Mouse (Mus musculus) heart, embryonic 13.5 days (tissue): ENCODE results near the gene Sptlc2. TPM values are rescaled to one million over a fixed set of nuclear protein-coding genes. Genes with fewer than 3 reads are reported as not detected.

Experiments
- ATAC-seq: fragments of 200-750 bp; cut with Nextera tagmentation; 2 replicates; pipeline ENCODE4 v1.8.0; 2017; ENCODE audit warnings: moderate TSS enrichment; ENCODE audit not compliant: insufficient number of reproducible peaks, low FRiP score, low TSS enrichment; ENCODE audit errors: extremely low read depth
- H3K27ac ChIP-seq: fragments of 300-500 bp; sonication (generic); replicated peaks from 2 replicates; pipeline ENCODE4 v1.5.1; 2015; ENCODE audit warnings: moderate library complexity, mild to moderate bottlenecking, inconsistent platforms
- H3K27me3 ChIP-seq: fragments of 300-500 bp; sonication (generic); replicated peaks from 2 replicates; pipeline ENCODE4 v1.6.1; 2015; ENCODE audit warnings: mild to moderate bottlenecking, inconsistent platforms
- H3K36me3 ChIP-seq: fragments of 300-500 bp; sonication (generic); 2 replicates; pipeline ENCODE4 v1.6.1; 2015; ENCODE audit warnings: mild to moderate bottlenecking, inconsistent platforms
- H3K4me1 ChIP-seq: fragments of 300-500 bp; sonication (generic); 2 replicates; pipeline ENCODE4 v1.6.1; 2015; ENCODE audit warnings: inconsistent platforms
- H3K4me2 ChIP-seq: fragments of 300-500 bp; sonication (generic); 2 replicates; pipeline ENCODE4 v1.6.1; 2015; ENCODE audit warnings: inconsistent platforms, mild to moderate bottlenecking, moderate library complexity
- H3K4me3 ChIP-seq: fragments of 300-500 bp; sonication (generic); 2 replicates; pipeline ENCODE4 v1.5.1; 2015; ENCODE audit warnings: moderate library complexity, mild to moderate bottlenecking, inconsistent platforms
- H3K9ac ChIP-seq: fragments of 300-500 bp; sonication (generic); 2 replicates; pipeline ENCODE4 v1.6.1; 2015; ENCODE audit warnings: inconsistent platforms, mild to moderate bottlenecking, moderate library complexity
- H3K9me3 ChIP-seq: fragments of 300-500 bp; sonication (generic); 2 replicates; pipeline ENCODE4 v1.6.1; 2016; ENCODE audit warnings: inconsistent platforms
- WGBS: fragments of 180-500 bp; shearing (Covaris S2); methylation state at CpG from one replicate; pipeline ENCODE4 v1.1.7; 2015; ENCODE audit warnings: mixed read lengths; 5-methylcytosine and 5-hydroxymethylcytosine counted together
- polyA plus RNA-seq: library from polyadenylated mRNA; unstranded; fragments of >200 nt; fragmentation: Nextera tagmentation; extraction: Ambion mirVana; gene quantifications from 2 replicates; pipeline ENCODE4 v1.2.1, GENCODE M21; 2015

Gene Sptlc2
- polyA plus RNA-seq, 1 experiment from 2014 or later, result 64.2 TPM

GRCm38 (mm10) chr12:87365676-87366075 is 22.5 kb downstream of the Sptlc2 start:
- H3K36me3 ChIP-seq, result peaks cover 38% of the 10 kb centered on the region
- no peak overlapping the region for H3K27ac ChIP-seq
- 80% methylated on average over 9 of the region's 9 CpGs for WGBS
- no peak overlapping the region for H3K4me2 ChIP-seq
- H3K9me3 ChIP-seq, result no peaks in the 10 kb centered on the region
- no peak for ATAC-seq
- H3K9ac ChIP-seq, result no peak overlapping the region
- H3K4me3 ChIP-seq, result no peak overlapping the region
- H3K4me1 ChIP-seq, result peaks cover 17% of the 10 kb centered on the region
- no peaks in the 10 kb centered on the region for H3K27me3 ChIP-seq

GRCm38 (mm10) chr12:87362111-87362510 is 26.0 kb downstream of the Sptlc2 start:
- H3K27ac ChIP-seq, result no peak overlapping the region
- no peak for ATAC-seq
- peaks cover 17% of the 10 kb centered on the region for H3K4me1 ChIP-seq
- no peaks in the 10 kb centered on the region for H3K9me3 ChIP-seq
- H3K27me3 ChIP-seq, result no peaks in the 10 kb centered on the region
- H3K36me3 ChIP-seq, result peaks cover 28% of the 10 kb centered on the region
- H3K4me2 ChIP-seq, result no peak overlapping the region
- no peak overlapping the region for H3K4me3 ChIP-seq
- no peak overlapping the region for H3K9ac ChIP-seq
- WGBS, result 63% methylated on average over 3 of the region's 3 CpGs

- H3K4me1 ChIP-seq, result no peaks in the 10 kb centered on the region
- peaks cover 38% of the 10 kb centered on the region for H3K36me3 ChIP-seq
- no peak for ATAC-seq
- no peak overlapping the region for H3K27ac ChIP-seq
- H3K4me2 ChIP-seq, result no peak overlapping the region
- no peak overlapping the region for H3K4me3 ChIP-seq
- H3K27me3 ChIP-seq, result no peaks in the 10 kb centered on the region
- no peak overlapping the region for H3K9ac ChIP-seq
- H3K9me3 ChIP-seq, result no peaks in the 10 kb centered on the region
- WGBS, result 77% methylated on average over 2 of the region's 2 CpGs
Measured at GRCm38 (mm10) chr12:87348029-87348428, 40.1 kb downstream of the Sptlc2 start.

- H3K4me3 ChIP-seq, result no peak overlapping the region
- no peak overlapping the region for H3K4me2 ChIP-seq
- H3K9me3 ChIP-seq, result no peaks in the 10 kb centered on the region
- peaks cover 40% of the 10 kb centered on the region for H3K36me3 ChIP-seq
- no peaks in the 10 kb centered on the region for H3K27me3 ChIP-seq
- no peak for ATAC-seq
- no peak overlapping the region for H3K9ac ChIP-seq
- no peak overlapping the region for H3K27ac ChIP-seq
- 89% methylated on average over 2 of the region's 2 CpGs for WGBS
- no peaks in the 10 kb centered on the region for H3K4me1 ChIP-seq
Measured at GRCm38 (mm10) chr12:87347511-87347910, 40.6 kb downstream of the Sptlc2 start.

- Histone ChIP-seq H3K9me3 (no peaks in the 10 kb centered on the region), H3K4me3 (no peak overlapping the region), H3K9ac (no peak overlapping the region), H3K4me1 (no peaks in the 10 kb centered on the region), H3K27me3 (no peaks in the 10 kb centered on the region), H3K36me3 (peaks cover 70% of the 10 kb centered on the region), H3K4me2 (no peak overlapping the region), H3K27ac (no peak overlapping the region)
- no peak for ATAC-seq
Measured at GRCm38 (mm10) chr12:87343084-87343605, 45.0 kb downstream of the Sptlc2 start.

- Histone ChIP-seq H3K4me3 (no peak overlapping the region), H3K27me3 (no peaks in the 10 kb centered on the region), H3K4me1 (no peaks in the 10 kb centered on the region), H3K9me3 (no peaks in the 10 kb centered on the region), H3K27ac (no peak overlapping the region), H3K4me2 (no peak overlapping the region), H3K36me3 (peaks cover 51% of the 10 kb centered on the region), H3K9ac (no peak overlapping the region)
- WGBS, result 79% methylated on average over 4 of the region's 4 CpGs
- no peak for ATAC-seq
Measured at GRCm38 (mm10) chr12:87338082-87338481, 50.1 kb downstream of the Sptlc2 start.

- no peak for ATAC-seq
- no peaks in the 10 kb centered on the region for H3K9me3 ChIP-seq
- H3K9ac ChIP-seq, result no peak overlapping the region
- peaks cover 6% of the 10 kb centered on the region; the same call in 1 of the 2 replicates for H3K4me1 ChIP-seq
- no peak overlapping the region for H3K4me3 ChIP-seq
- 36% methylated on average over 2 of the region's 2 CpGs for WGBS
- H3K27me3 ChIP-seq, result no peaks in the 10 kb centered on the region
- no peak overlapping the region for H3K4me2 ChIP-seq
- H3K36me3 ChIP-seq, result peaks cover 26% of the 10 kb centered on the region
- H3K27ac ChIP-seq, result no peak overlapping the region
Measured at GRCm38 (mm10) chr12:87334886-87335285, 53.3 kb downstream of the Sptlc2 start.

- no peak for ATAC-seq
- Histone ChIP-seq H3K4me2 (no peak overlapping the region), H3K9me3 (no peaks in the 10 kb centered on the region), H3K36me3 (peaks cover 23% of the 10 kb centered on the region), H3K9ac (no peak overlapping the region), H3K4me3 (no peak overlapping the region), H3K4me1 (peaks cover 6% of the 10 kb centered on the region; the same call in 1 of the 2 replicates), H3K27ac (no peak overlapping the region), H3K27me3 (no peaks in the 10 kb centered on the region)
Measured at GRCm38 (mm10) chr12:87333794-87334193, 54.4 kb downstream of the Sptlc2 start.

GRCm38 (mm10) chr12:87332511-87332910 is 55.6 kb downstream of the Sptlc2 start:
- no peak overlapping the region for H3K27ac ChIP-seq
- no peak overlapping the region for H3K4me3 ChIP-seq
- ATAC-seq, result no peak
- H3K36me3 ChIP-seq, result peaks cover 15% of the 10 kb centered on the region
- H3K4me2 ChIP-seq, result no peak overlapping the region
- no peaks in the 10 kb centered on the region for H3K9me3 ChIP-seq
- 75% methylated on average over 4 of the region's 4 CpGs for WGBS
- H3K9ac ChIP-seq, result no peak overlapping the region
- peaks cover 13% of the 10 kb centered on the region for H3K4me1 ChIP-seq
- no peaks in the 10 kb centered on the region for H3K27me3 ChIP-seq

- Histone ChIP-seq H3K9ac (no peak overlapping the region), H3K27ac (no peak overlapping the region), H3K27me3 (no peaks in the 10 kb centered on the region), H3K4me1 (peaks cover 16% of the 10 kb centered on the region), H3K9me3 (no peaks in the 10 kb centered on the region), H3K4me2 (no peak overlapping the region), H3K4me3 (no peak overlapping the region), H3K36me3 (peaks cover 14% of the 10 kb centered on the region)
- no peak for ATAC-seq
- 48% methylated on average over 5 of the region's 5 CpGs for WGBS
Measured at GRCm38 (mm10) chr12:87331908-87332307, 56.2 kb downstream of the Sptlc2 start.

GRCm38 (mm10) chr12:87331053-87331456 is 57.1 kb downstream of the Sptlc2 start:
- Histone ChIP-seq H3K9me3 (no peaks in the 10 kb centered on the region), H3K27ac (no peak overlapping the region), H3K4me1 (peaks cover 16% of the 10 kb centered on the region), H3K4me2 (no peak overlapping the region), H3K36me3 (peaks cover 13% of the 10 kb centered on the region), H3K4me3 (no peak overlapping the region), H3K27me3 (no peaks in the 10 kb centered on the region), H3K9ac (no peak overlapping the region)
- 60% methylated on average over 6 of the region's 6 CpGs for WGBS
- ATAC-seq, result no peak

GRCm38 (mm10) chr12:87330213-87330612 is 57.9 kb downstream of the Sptlc2 start:
- no peaks in the 10 kb centered on the region for H3K9me3 ChIP-seq
- no peak overlapping the region for H3K27ac ChIP-seq
- peaks cover 16% of the 10 kb centered on the region for H3K4me1 ChIP-seq
- no peak overlapping the region for H3K4me3 ChIP-seq
- ATAC-seq, result no peak
- WGBS, result 67% methylated on average over 2 of the region's 2 CpGs
- H3K36me3 ChIP-seq, result peaks cover 9% of the 10 kb centered on the region
- no peaks in the 10 kb centered on the region for H3K27me3 ChIP-seq
- H3K4me2 ChIP-seq, result no peak overlapping the region
- no peak overlapping the region for H3K9ac ChIP-seq
